Mouse (Mus musculus): ENCODE data around the gene Amer3.
"Not testable (repeated sequence)": the region's sequence is repeated elsewhere in the genome, so short reads cannot be mapped to it uniquely, and the experiment has no call there.

Gene Amer3

GRCm38 (mm10) chr1:34578851-34579781, at the start of gene Amer3:
Gene Amer3 (plus strand): TSS chr1:34579657.
- DNase-seq (ENCODE audit: low read depth): peak; percentile 62

GRCm38 (mm10) chr1:34534574-34534973, 44.9 kb upstream of the Amer3 start:
- DNase-seq (ENCODE audit: low read depth): not testable (repeated sequence)

DNA sequence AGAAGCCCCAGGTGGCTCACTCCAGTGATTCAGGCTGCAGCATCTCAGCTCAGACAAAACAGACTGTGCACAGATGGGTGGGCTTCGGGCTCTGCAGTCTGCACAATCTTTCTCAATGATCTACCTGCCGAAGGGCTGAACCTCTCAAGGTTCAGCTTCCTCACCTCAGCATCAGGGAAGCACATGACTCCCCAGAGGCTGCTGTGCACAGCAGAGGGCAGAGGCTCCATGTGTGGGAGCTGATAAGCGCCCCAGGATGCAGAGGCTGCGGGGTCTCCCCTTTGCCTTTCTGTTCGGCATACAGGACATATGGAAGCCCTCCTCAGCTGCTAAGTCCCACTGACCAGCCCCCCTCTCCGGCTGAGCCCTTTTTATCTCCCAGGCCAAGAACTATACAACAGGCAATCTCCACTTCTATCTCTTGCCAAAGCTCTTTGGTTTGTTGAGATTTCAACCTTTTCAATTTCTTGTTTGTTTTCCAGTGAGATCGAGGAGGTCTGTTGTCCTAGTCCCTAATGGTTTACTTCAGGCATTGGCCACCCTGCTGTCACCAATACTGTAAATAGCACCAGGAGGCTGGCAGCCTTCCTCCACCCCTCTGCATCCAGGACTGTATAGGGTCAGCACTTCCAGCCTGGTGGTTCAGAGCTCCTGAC, 44.3 kb upstream of the Amer3 start, which contains the start of gene Cfc1:
Cfc1 (plus strand) TSS at position 606 of the 656 bp plus-strand sequence.
- DNase-seq (ENCODE audit: low read depth): not testable (repeated sequence)

- DNase-seq (ENCODE audit: low read depth): no peak
Measured at GRCm38 (mm10) chr1:34536291-34536766, 43.1 kb upstream of the Amer3 start.

DNA sequence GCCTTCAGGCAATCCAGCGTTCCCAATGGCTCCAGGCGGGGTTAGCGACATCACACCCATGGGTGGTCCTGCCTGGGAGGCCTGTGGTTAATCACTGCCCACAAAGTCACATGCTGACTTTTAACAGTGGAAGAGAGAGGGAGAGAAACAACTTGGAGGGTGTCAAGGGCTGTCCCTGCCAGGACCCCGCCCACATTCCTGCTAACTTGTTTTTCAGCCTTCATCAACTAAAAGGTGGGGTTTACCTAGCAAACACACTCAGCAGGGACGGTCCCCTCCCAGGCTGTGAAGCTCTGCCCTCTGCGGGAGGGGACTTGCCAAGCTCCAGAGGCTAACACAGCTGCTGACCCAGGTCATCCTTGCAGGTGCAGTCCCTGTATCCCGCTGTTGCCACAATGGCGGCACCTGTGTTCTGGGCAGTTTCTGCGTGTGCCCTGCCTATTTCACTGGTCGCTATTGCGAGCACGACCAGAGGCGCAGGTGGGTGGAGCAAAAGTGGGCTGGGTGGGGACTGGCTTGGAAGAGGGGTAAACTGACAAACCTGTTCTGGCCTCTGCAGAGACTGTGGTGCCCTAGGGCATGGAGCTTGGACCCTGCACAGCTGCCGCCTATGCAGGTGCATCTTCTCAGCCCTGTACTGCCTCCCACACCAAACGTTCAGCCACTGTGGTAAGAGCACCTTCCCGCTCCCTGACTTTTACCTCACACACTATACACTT, 42.5 kb upstream of the Amer3 start:
- no peak for DNase-seq (ENCODE audit: low read depth)

GRCm38 (mm10) chr1:34547074-34547473, 32.4 kb upstream of the Amer3 start:
- DNase-seq (ENCODE audit: low read depth): no peak

DNA sequence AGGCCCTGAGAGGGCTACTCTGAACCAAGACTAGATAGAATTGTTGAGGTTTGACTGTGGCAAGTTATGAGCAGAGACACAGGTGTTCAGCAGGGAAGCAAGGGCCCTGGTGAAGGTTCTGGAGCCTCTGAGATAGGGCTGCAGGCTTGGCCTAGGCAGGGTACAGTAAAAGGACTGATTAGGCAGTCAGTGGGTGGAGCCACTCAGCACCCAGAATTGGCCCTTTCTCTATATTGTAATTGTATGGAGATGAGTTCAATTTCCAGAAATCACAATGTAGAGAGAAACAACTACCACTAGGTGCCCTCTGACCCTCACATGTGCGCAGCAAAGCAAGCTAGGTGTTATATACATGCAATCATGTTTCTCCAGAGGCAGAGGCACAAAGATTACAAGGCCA, 25.8 kb upstream of the Amer3 start:
- DNase-seq (ENCODE audit: low read depth): no peak

DNA sequence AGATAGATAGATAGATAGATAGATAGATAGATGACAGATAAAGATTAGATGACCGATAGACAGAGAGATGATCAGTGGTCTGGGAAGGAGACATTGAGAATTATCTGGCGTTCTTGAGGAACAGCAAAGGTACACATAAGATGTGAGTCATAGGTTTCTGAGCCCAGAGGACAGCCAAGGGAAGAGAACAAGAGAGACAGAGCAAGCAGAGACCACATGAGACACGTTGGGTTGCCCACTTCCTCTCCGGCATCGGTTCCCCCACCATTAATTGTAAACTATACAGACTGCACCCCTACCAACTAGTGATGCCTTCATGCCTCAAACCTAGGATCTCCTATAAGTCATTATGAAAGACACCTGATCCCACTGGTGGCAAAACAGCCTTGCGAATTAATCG, 25.2 kb upstream of the Amer3 start:
- no peak for DNase-seq (ENCODE audit: low read depth)

GRCm38 (mm10) chr1:34560843-34561242, 18.6 kb upstream of the Amer3 start, which contains the start of gene Prss40:
Gene Prss40 (minus strand): TSS chr1:34560943.
- no peak for DNase-seq (ENCODE audit: low read depth)

- no peak for DNase-seq (ENCODE audit: low read depth)
Measured at GRCm38 (mm10) chr1:34564383-34565045, 14.9 kb upstream of the Amer3 start.

- no peak for DNase-seq (ENCODE audit: low read depth)
Measured at GRCm38 (mm10) chr1:34568120-34568519, 11.3 kb upstream of the Amer3 start.

GRCm38 (mm10) chr1:34569876-34570275, 9.6 kb upstream of the Amer3 start:
- no peak for DNase-seq (ENCODE audit: low read depth)

DNA sequence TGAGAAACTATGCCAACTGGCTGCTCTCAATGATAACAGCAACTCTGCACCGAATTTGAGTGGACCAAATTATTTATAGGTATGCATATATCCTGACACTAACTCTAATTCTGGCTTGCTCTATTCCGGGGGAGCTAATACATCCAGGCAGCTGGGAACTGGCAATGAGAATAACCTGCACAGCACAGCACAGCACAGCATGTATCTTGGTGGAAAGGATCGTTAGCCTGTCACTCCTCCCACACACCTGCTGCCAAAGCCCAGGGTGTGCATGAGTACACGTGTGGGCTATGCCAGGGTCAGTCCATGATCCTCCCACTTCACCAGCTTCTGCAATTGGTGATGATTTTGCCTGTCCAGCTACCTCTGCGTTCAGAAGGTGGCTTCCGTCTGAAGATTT, 8.0 kb upstream of the Amer3 start:
- no peak for DNase-seq (ENCODE audit: low read depth)

GRCm38 (mm10) chr1:34573221-34573620, 6.2 kb upstream of the Amer3 start:
- DNase-seq (ENCODE audit: low read depth): no peak

- no peak for DNase-seq (ENCODE audit: low read depth)
Measured at GRCm38 (mm10) chr1:34579782-34580356, 412 bp downstream of the Amer3 start.

DNA sequence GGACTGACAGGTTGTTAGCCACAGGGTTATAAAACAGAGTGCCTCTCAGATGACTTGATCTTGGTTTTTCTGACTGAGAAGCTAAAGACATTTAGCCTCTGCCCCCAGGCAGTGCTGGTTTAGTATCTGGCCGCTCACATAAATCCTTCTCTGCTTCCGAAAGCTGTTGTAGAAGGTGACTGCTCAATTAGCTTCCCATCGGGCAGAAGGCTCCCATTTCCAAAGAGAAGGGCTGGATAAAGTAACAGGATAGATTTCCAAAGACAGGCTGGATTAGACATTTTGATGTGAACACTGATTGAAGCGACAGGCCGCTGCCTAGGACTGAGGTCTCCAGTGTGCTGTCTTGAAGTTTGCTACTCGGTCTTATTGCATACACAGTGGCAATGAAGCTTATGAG, 2.8 kb downstream of the Amer3 start:
- DNase-seq (ENCODE audit: low read depth): no peak

- DNase-seq (ENCODE audit: low read depth): no peak
Measured at GRCm38 (mm10) chr1:34583821-34584263, 4.4 kb downstream of the Amer3 start.

DNA sequence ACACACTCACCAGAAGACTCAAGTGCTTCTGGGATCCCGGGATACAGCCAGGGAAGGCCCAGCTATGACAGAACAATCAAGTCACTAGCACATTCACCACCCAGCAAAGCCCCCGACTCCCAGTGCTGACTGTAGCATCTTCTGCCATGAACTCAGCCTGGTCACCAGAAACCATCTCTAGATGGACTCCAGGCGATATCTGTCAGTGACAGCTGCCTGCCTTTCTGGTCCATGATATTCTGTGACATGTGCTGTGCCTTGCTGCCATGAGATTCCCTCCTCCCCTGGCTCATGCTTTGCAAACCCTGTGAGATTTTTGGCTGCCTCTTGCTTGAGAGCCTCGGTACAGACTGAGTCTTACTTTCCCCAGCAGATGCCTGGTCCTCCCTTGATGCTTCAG, 5.3 kb downstream of the Amer3 start:
- no peak for DNase-seq (ENCODE audit: low read depth)

DNA sequence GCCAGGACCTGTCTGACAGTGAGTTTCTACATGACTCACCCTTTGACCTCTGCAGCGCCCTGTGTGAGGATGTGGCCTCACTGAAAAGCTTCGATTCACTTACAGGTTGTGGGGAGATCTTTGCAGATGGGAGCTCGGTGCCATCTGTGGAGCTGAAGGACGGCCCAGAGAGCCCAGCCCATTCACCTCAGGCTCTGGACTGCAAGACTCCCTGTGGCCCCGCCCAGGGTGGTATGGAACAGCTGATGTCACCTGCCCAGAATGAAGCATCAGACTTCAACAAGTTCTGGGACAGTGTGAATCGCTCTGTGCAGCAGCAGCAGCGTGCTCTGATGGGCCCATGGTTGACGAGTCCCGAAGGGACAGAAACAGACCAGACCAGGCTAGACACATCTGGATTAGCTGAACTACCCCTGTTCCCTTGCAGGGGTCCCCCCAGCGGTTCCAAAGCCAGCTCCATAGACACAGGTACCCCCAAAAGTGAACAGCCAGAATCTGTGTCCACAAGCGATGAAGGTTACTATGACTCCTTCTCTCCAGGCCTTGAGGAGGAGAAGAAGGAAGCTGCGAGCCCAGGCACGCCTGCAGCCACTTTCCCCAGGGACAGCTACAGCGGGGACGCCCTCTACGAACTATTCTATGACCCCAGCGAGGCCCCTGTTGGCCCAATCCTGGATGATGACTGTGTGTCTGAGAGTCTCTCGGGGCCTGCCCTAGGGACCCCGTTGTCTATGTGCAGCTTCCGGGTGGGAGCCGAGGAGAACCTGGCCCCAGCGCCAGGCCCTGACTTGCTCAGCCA, 8.0 kb downstream of the Amer3 start:
- DNase-seq (ENCODE audit: low read depth): no peak

GRCm38 (mm10) chr1:34600000-34600399, 20.5 kb downstream of the Amer3 start:
- no peak for DNase-seq (ENCODE audit: low read depth)

Data from c-Kit-positive CD71-negative TER-119-negative erythroid progenitor cells, embryonic 14.5 days (primary cell).